Mouse (Mus musculus) layer of hippocampus, postnatal 25 days (tissue): ENCODE measurements around the gene Il1r1. TPM values are rescaled to one million over a fixed set of nuclear protein-coding genes. Genes with fewer than 3 reads are reported as not detected.

Experiments used
- DNase-seq, 2 experiments: peaks; one replicate each; pipeline ENCODE4 v3.0.0; 2022; ENCODE audit warnings: mixed read lengths in 2 of 2, low spot score in 1 of 2; ENCODE audit errors: extremely low spot score in 1 of 2
- total RNA-seq, 2 experiments: library from RNA; stranded (reverse); gene quantifications; 2 replicates each; pipeline ENCODE4 v1.2.3; 2021

Il1r1 gene
- total RNA-seq, 2 experiments from 2014 or later = 7.3 to 7.6 TPM

GRCm38 (mm10) chr1:40230336-40230735, 5.5 kb downstream of the Il1r1 start:
- DNase-seq = no peak

GRCm38 (mm10) chr1:40231116-40231515, 6.2 kb downstream of the Il1r1 start:
- no peak for DNase-seq

GRCm38 (mm10) chr1:40233217-40233616, 8.3 kb downstream of the Il1r1 start:
- no peak for DNase-seq

GRCm38 (mm10) chr1:40233621-40234020, 8.7 kb downstream of the Il1r1 start:
- DNase-seq = no peak

GRCm38 (mm10) chr1:40235597-40236249, 10.8 kb downstream of the Il1r1 start:
- DNase-seq = no peak

- no peak for DNase-seq
These were observed 11.8 kb downstream of the Il1r1 start for GRCm38 (mm10) chr1:40236694-40237093.

- DNase-seq = no peak
These were observed 12.2 kb downstream of the Il1r1 start for GRCm38 (mm10) chr1:40237094-40237493.

GRCm38 (mm10) chr1:40240353-40241092, 15.6 kb downstream of the Il1r1 start:
- DNase-seq = no peak

- DNase-seq = no peak
These were observed 17.8 kb downstream of the Il1r1 start for GRCm38 (mm10) chr1:40242717-40243116.

GRCm38 (mm10) chr1:40243561-40243998, 18.7 kb downstream of the Il1r1 start:
- DNase-seq = no peak

- no peak for DNase-seq
These were observed 25.5 kb downstream of the Il1r1 start for GRCm38 (mm10) chr1:40250425-40250824.

- DNase-seq = no peak
These were observed 27.6 kb downstream of the Il1r1 start for GRCm38 (mm10) chr1:40252507-40252906.

GRCm38 (mm10) chr1:40253940-40254339, 29.1 kb downstream of the Il1r1 start:
- no peak for DNase-seq

- DNase-seq = no peak
These were observed 29.6 kb downstream of the Il1r1 start for GRCm38 (mm10) chr1:40254347-40255057.

GRCm38 (mm10) chr1:40262441-40263121, 37.7 kb downstream of the Il1r1 start:
- DNase-seq = no peak

GRCm38 (mm10) chr1:40263122-40263498, 38.2 kb downstream of the Il1r1 start:
- DNase-seq = no peak

GRCm38 (mm10) chr1:40263679-40264078, 38.8 kb downstream of the Il1r1 start:
- no peak for DNase-seq

GRCm38 (mm10) chr1:40265301-40265835, 40.5 kb downstream of the Il1r1 start:
- DNase-seq = no peak

- peak; percentile 44 to 59 for DNase-seq
These were observed 41.8 kb downstream of the Il1r1 start for GRCm38 (mm10) chr1:40266431-40267260.

GRCm38 (mm10) chr1:40267846-40268245, 43.0 kb downstream of the Il1r1 start:
- DNase-seq = no peak
